Mouse (Mus musculus): ENCODE results near the gene Rbbp6. TPM values are rescaled to one million over a fixed set of nuclear protein-coding genes. Genes with fewer than 3 reads are reported as not detected.

Gene Rbbp6
- polyA plus RNA-seq, 1 experiment from 2014 or later = 13.3 TPM

DNA sequence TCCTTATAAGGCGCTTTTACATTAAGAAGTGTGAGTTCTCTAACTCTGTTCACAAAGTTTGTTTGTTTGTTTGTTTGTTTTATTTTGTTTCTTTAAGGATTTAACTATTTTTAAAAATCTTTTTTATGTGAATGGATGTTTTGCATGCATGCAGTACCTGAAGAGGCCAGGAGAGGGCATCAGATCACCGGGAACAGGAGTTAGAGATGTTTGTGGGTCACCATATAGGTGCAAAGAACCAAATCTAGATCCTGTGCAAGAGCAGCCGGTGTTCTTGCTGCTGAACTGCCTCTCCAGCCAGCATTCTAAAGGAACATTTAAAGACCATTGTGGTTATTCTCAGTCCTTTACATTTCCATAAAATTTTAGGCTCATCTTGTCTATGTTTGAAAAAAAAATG is 52.1 kb downstream of the Rbbp6 start:
- no peak overlapping the region for H3K4me2 ChIP-seq (replicated peaks; ENCODE audit: low read depth)
- no peaks in the 10 kb centered on the region for H3K4me1 ChIP-seq (replicated peaks; ENCODE audit: control insufficient read depth, insufficient read depth)
- no peaks in the 10 kb centered on the region for H3K27me3 ChIP-seq (ENCODE audit: control insufficient read depth, insufficient read depth, low read length)
- H3K36me3 ChIP-seq (ENCODE audit: control insufficient read depth, insufficient read depth, low read length) = no peaks in the 10 kb centered on the region
- no peaks in the 10 kb centered on the region for H3K9me3 ChIP-seq (ENCODE audit: control insufficient read depth, low read length)
- no peak overlapping the region for H3K9ac ChIP-seq (ENCODE audit: low read length)
- no peak overlapping the region for H3K27ac ChIP-seq (replicated peaks)
- TF ChIP-seq EP300 (optimal IDR thresholded peaks at IDR 0.05) (no peak), CTCF (IDR thresholded peaks at IDR 0.05; ENCODE audit: low read depth) (peak; percentile 84)
- ATAC-seq (ENCODE audit: low FRiP score, low TSS enrichment) (no peak), DNase-seq (ENCODE audit: low spot score) (peak; percentile 56)
- H3K4me3 ChIP-seq (ENCODE audit: low read depth, low read length) = no peak overlapping the region
- WGBS = 35% methylated on average over 3 of the region's 3 CpGs

DNA sequence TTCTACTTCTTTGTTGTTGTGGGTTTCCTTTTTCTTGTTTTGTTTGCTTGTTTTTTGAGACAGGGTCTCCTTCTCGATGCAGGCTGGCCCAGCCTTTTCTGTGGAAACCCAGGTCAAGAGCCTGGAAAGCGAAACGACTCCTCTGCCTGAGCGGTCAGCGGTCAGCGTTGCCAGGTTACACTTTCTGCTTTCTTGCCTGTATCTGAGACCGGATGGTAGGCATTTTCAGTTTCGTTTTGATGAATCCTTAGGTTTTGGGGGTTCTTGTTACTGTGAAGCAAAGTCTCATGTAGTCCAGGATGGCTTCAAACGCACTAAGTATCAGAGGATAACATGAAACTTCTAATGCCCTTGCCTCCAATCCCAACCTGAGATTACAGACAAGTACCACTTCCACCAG is 59.6 kb downstream of the Rbbp6 start:
- WGBS = 69% methylated on average over 9 of the region's 9 CpGs

DNA sequence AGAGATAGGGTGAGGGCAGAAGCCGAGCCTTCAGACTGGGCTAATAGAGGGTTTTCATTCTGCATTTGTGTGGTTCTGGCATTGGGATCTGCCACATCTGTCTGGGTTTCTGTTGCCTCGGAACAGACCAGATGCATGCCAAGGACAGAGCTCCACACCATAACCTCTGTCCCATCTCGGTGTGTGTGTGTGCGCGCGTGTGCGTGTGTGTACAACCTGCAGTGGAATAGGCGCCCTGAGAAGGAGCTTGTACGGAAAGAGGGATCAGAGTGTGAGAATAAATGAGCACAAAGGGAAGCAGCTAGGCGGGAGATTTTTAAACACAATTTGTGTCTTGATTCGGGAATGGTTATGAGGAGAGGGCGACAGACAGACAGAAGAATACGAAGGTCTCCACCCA is 64.8 kb downstream of the Rbbp6 start:
- Histone ChIP-seq H3K36me3 (ENCODE audit: control insufficient read depth, insufficient read depth, low read length) (no peaks in the 10 kb centered on the region), H3K4me1 (replicated peaks; ENCODE audit: control insufficient read depth, insufficient read depth) (0 out of 2 replicates have a peak, but pooled peaks cover 2% of the 10 kb centered on the region), H3K4me3 (ENCODE audit: low read depth, low read length) (peak overlapping the region; percentile 22), H3K27ac (replicated peaks) (no peak overlapping the region; the same call in 1 of the 2 replicates), H3K4me2 (replicated peaks; ENCODE audit: low read depth) (peak overlapping the region; percentile 70), H3K27me3 (ENCODE audit: control insufficient read depth, insufficient read depth, low read length) (no peaks in the 10 kb centered on the region), H3K9ac (ENCODE audit: low read length) (peak overlapping the region; percentile 31; the same call in 1 of the 2 replicates), H3K9me3 (ENCODE audit: control insufficient read depth, low read length) (no peaks in the 10 kb centered on the region)
- no peak for TF ChIP-seq CTCF (IDR thresholded peaks at IDR 0.05; ENCODE audit: low read depth)
- TF ChIP-seq EP300 (optimal IDR thresholded peaks at IDR 0.05) = no peak
- DNase-seq (ENCODE audit: low spot score) (peak; percentile 19), ATAC-seq (ENCODE audit: low FRiP score, low TSS enrichment) (no peak)
- WGBS = 18% methylated on average over 13 of the region's 13 CpGs

More for the DNA sequence above, 59.6 kb downstream of the Rbbp6 start:
- H3K4me2 ChIP-seq (replicated peaks; ENCODE audit: low read depth) = no peak overlapping the region
- no peak overlapping the region for H3K9ac ChIP-seq (ENCODE audit: low read length)
- TF ChIP-seq CTCF (IDR thresholded peaks at IDR 0.05; ENCODE audit: low read depth) = no peak
- TF ChIP-seq EP300 (optimal IDR thresholded peaks at IDR 0.05) = no peak
- H3K4me1 ChIP-seq (replicated peaks; ENCODE audit: control insufficient read depth, insufficient read depth) = no peaks in the 10 kb centered on the region
- DNase-seq (ENCODE audit: low spot score) (no peak), ATAC-seq (ENCODE audit: low FRiP score, low TSS enrichment) (no peak)
- no peak overlapping the region for H3K4me3 ChIP-seq (ENCODE audit: low read depth, low read length)
- H3K27me3 ChIP-seq (ENCODE audit: control insufficient read depth, insufficient read depth, low read length) = no peaks in the 10 kb centered on the region
- no peaks in the 10 kb centered on the region for H3K36me3 ChIP-seq (ENCODE audit: control insufficient read depth, insufficient read depth, low read length)
- no peaks in the 10 kb centered on the region for H3K9me3 ChIP-seq (ENCODE audit: control insufficient read depth, low read length)
- H3K27ac ChIP-seq (replicated peaks) = no peak overlapping the region

DNA sequence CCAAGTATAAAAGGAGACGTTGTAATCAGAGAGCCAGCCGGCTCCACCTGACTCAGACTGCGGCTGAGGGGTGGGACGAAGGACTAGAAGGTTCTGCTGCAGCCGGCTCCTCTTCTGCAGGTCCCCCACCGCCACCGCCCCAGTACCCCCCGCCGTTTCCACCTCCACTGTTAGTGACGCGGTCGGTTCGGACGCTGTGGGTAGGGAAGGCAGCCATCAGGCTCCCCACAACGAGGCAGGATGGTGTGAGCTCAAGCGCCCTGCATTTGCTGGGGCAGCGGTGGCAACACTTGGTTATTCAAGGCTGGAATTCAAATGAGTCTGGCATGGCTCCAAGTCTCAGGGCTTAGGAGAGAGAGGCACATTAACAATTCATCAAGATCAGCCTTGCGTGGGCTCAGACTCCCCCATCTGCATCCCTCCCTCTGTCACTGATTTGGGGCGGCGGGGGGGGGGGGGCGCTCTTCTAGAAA is 65.3 kb downstream of the Rbbp6 start:
- Histone ChIP-seq H3K27ac (replicated peaks) (peak overlapping the region; percentile 18; the same call in 1 of the 2 replicates), H3K4me3 (ENCODE audit: low read depth, low read length) (peak overlapping the region; percentile 22), H3K9me3 (ENCODE audit: control insufficient read depth, low read length) (no peaks in the 10 kb centered on the region), H3K4me2 (replicated peaks; ENCODE audit: low read depth) (peak overlapping the region; percentile 70), H3K36me3 (ENCODE audit: control insufficient read depth, insufficient read depth, low read length) (no peaks in the 10 kb centered on the region), H3K27me3 (ENCODE audit: control insufficient read depth, insufficient read depth, low read length) (no peaks in the 10 kb centered on the region), H3K4me1 (replicated peaks; ENCODE audit: control insufficient read depth, insufficient read depth) (0 out of 2 replicates have a peak, but pooled peaks cover 2% of the 10 kb centered on the region), H3K9ac (ENCODE audit: low read length) (peak overlapping the region; percentile 31)
- peak; percentile 59 for ATAC-seq (ENCODE audit: low FRiP score, low TSS enrichment)
- peak; percentile 69 for DNase-seq (ENCODE audit: low spot score)
- WGBS = under 1% methylated on average over 19 of the region's 21 CpGs
- TF ChIP-seq CTCF (IDR thresholded peaks at IDR 0.05; ENCODE audit: low read depth) (no peak), EP300 (optimal IDR thresholded peaks at IDR 0.05) (no peak)

DNA sequence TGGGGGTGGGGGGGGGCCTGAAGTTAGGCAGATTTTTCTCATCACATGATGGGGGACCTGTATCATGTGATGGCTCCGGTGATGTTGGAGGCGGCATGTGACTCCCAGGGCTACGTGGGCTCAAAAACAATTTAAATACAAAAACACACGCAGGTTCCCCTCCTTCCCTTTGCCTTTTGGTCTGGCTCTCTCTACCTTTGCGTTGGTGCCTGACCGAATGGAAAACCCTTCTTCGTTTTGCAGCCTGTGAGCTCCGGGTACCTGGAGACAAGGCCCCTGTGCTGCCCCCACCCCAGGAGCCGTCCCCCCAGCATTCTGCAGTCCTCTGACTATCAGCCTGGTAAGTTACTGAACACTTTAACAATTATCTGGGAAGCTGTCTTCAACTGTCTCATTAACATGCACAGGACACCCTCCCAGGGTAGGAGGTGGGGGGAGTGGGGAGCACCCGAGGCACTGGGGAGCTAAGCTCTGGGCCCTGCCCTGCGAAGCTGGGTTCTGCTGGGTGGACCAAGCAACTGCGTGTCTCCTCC is 65.8 kb downstream of the Rbbp6 start:
- H3K36me3 ChIP-seq (ENCODE audit: control insufficient read depth, insufficient read depth, low read length) = no peaks in the 10 kb centered on the region
- DNase-seq (ENCODE audit: low spot score) (no peak), ATAC-seq (ENCODE audit: low FRiP score, low TSS enrichment) (0 out of 2 replicates have a peak, but pooled peaks have one; percentile 46)
- TF ChIP-seq EP300 (optimal IDR thresholded peaks at IDR 0.05) = no peak
- TF ChIP-seq CTCF (IDR thresholded peaks at IDR 0.05; ENCODE audit: low read depth) = no peak
- H3K27ac ChIP-seq (replicated peaks) = no peak overlapping the region
- H3K27me3 ChIP-seq (ENCODE audit: control insufficient read depth, insufficient read depth, low read length) = no peaks in the 10 kb centered on the region
- 0 out of 2 replicates have a peak, but pooled peaks cover 2% of the 10 kb centered on the region for H3K4me1 ChIP-seq (replicated peaks; ENCODE audit: control insufficient read depth, insufficient read depth)
- peak overlapping the region; percentile 70 for H3K4me2 ChIP-seq (replicated peaks; ENCODE audit: low read depth)
- no peaks in the 10 kb centered on the region for H3K9me3 ChIP-seq (ENCODE audit: control insufficient read depth, low read length)
- H3K4me3 ChIP-seq (ENCODE audit: low read depth, low read length) = peak overlapping the region; percentile 22; the same call in 1 of the 2 replicates
- WGBS = 5% methylated on average over 12 of the region's 12 CpGs
- H3K9ac ChIP-seq (ENCODE audit: low read length) = no peak overlapping the region

DNA sequence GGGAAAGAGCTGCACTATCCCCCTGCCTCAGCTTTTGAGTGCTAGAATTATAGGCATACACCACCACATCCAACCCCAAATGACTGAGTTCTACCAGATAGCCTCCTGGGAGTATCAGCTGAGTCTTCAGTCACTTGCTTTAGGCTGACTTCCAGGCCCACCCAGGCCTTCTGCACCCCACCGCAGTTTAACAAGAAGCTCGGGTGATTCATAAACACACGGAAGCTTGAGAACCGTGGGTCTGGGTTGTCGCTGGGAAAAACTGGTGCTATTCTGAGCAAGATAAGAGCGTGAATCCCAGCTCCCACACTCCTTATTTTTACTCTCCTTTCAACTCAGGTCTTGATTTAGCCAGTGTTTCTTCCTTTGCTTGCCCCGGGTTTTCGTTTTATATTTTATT is 69.8 kb downstream of the Rbbp6 start:
- ATAC-seq (ENCODE audit: low FRiP score, low TSS enrichment) = no peak
- no peak overlapping the region for H3K27ac ChIP-seq (replicated peaks)
- TF ChIP-seq EP300 (optimal IDR thresholded peaks at IDR 0.05) = no peak

More for the DNA sequence above, 69.8 kb downstream of the Rbbp6 start:
- DNase-seq (ENCODE audit: low spot score) = no peak
- Histone ChIP-seq H3K36me3 (ENCODE audit: control insufficient read depth, insufficient read depth, low read length) (no peaks in the 10 kb centered on the region), H3K4me1 (replicated peaks; ENCODE audit: control insufficient read depth, insufficient read depth) (0 out of 2 replicates have a peak, but pooled peaks cover 2% of the 10 kb centered on the region), H3K9me3 (ENCODE audit: control insufficient read depth, low read length) (no peaks in the 10 kb centered on the region), H3K4me3 (ENCODE audit: low read depth, low read length) (no peak overlapping the region), H3K9ac (ENCODE audit: low read length) (no peak overlapping the region), H3K27me3 (ENCODE audit: control insufficient read depth, insufficient read depth, low read length) (no peaks in the 10 kb centered on the region), H3K4me2 (replicated peaks; ENCODE audit: low read depth) (no peak overlapping the region)
- WGBS = 58% methylated on average over 8 of the region's 8 CpGs
